Mouse (Mus musculus) liver, embryonic 12.5 days (tissue): ENCODE measurements around the gene Prmt3. TPM values are rescaled to one million over a fixed set of nuclear protein-coding genes. Genes with fewer than 3 reads are reported as not detected.

Source experiments
- ATAC-seq: fragments of 200-750 bp; cut with Nextera tagmentation; 2 replicates; pipeline ENCODE4 v1.8.0; 2017; ENCODE audit warnings: moderate number of reproducible peaks, mild to moderate bottlenecking, moderate library complexity
- H3K27ac ChIP-seq: fragments of 300-500 bp; sonication (generic); 2 replicates; pipeline ENCODE4 v1.5.1; 2016; ENCODE audit warnings: mild to moderate bottlenecking
- H3K27me3 ChIP-seq: fragments of 300-500 bp; sonication (generic); replicated peaks from 2 replicates; pipeline ENCODE4 v1.6.1; 2016; ENCODE audit warnings: mild to moderate bottlenecking, moderate library complexity
- H3K36me3 ChIP-seq: fragments of 300-500 bp; sonication (generic); 2 replicates; pipeline ENCODE4 v1.6.1; 2016; ENCODE audit warnings: mild to moderate bottlenecking, moderate library complexity
- H3K4me1 ChIP-seq: fragments of 300-500 bp; sonication (generic); 2 replicates; pipeline ENCODE4 v1.6.1; 2016
- H3K4me2 ChIP-seq: fragments of 300-500 bp; sonication (generic); 2 replicates; pipeline ENCODE4 v1.6.1; 2016; ENCODE audit warnings: mild to moderate bottlenecking, moderate library complexity
- H3K4me3 ChIP-seq: fragments of 300-500 bp; sonication (generic); 2 replicates; pipeline ENCODE4 v1.5.1; 2016; ENCODE audit warnings: mild to moderate bottlenecking, moderate library complexity
- H3K9ac ChIP-seq: fragments of 300-500 bp; sonication (generic); 2 replicates; pipeline ENCODE4 v1.6.1; 2016; ENCODE audit warnings: mild to moderate bottlenecking, moderate library complexity
- H3K9me3 ChIP-seq: fragments of 300-500 bp; sonication (generic); replicated peaks from 2 replicates; pipeline ENCODE4 v1.6.1; 2016; ENCODE audit warnings: mild to moderate bottlenecking, moderate library complexity
- WGBS: fragments of 180-500 bp; shearing (Covaris S2); methylation state at CpG from one replicate; pipeline ENCODE4 v1.1.7; 2016; ENCODE audit not compliant: insufficient replicate concordance; 5-methylcytosine and 5-hydroxymethylcytosine counted together
- polyA plus RNA-seq: library from polyadenylated mRNA; unstranded; fragments of >200 nt; fragmentation: Nextera tagmentation; extraction: Ambion mirVana; gene quantifications from 2 replicates; pipeline ENCODE4 v1.2.1, GENCODE M21; 2016

The Prmt3 gene
- 46.1 and 48.0 TPM in 2 replicates for polyA plus RNA-seq

- H3K27me3 ChIP-seq, result no peaks in the 10 kb centered on the region
- under 1% methylated on average over 86 of the region's 92 CpGs for WGBS
- H3K4me3 ChIP-seq, result peak within 1 kb of the TSS; percentile 86
- H3K9me3 ChIP-seq, result no peaks in the 10 kb centered on the region
- H3K4me1 ChIP-seq, result peaks cover 28% of the 10 kb centered on the region
- peaks cover 55% of the 10 kb centered on the region for H3K36me3 ChIP-seq
- peak within 1 kb of the TSS; percentile 86 for H3K27ac ChIP-seq
- peak; percentile 85 for ATAC-seq
- peak within 1 kb of the TSS; percentile 99 for H3K4me2 ChIP-seq
- peak within 1 kb of the TSS; percentile 87 for H3K9ac ChIP-seq
Measured at GRCm38 (mm10) chr7:49778114-49778901, at the start of gene Prmt3. Gene Prmt3 (plus strand): TSS chr7:49778346.

GRCm38 (mm10) chr7:49734342-49734741 lies 43.8 kb upstream of the Prmt3 start:
- H3K9ac ChIP-seq, result no peak overlapping the region
- H3K27me3 ChIP-seq, result no peaks in the 10 kb centered on the region; the same call in 1 of the 2 replicates
- no peaks in the 10 kb centered on the region for H3K4me1 ChIP-seq
- H3K4me2 ChIP-seq, result no peak overlapping the region
- no peaks in the 10 kb centered on the region for H3K36me3 ChIP-seq
- no peak overlapping the region for H3K4me3 ChIP-seq
- no peak for ATAC-seq
- H3K9me3 ChIP-seq, result no peaks in the 10 kb centered on the region
- 50% methylated on average over 4 of the region's 4 CpGs for WGBS
- no peak overlapping the region for H3K27ac ChIP-seq

DNA sequence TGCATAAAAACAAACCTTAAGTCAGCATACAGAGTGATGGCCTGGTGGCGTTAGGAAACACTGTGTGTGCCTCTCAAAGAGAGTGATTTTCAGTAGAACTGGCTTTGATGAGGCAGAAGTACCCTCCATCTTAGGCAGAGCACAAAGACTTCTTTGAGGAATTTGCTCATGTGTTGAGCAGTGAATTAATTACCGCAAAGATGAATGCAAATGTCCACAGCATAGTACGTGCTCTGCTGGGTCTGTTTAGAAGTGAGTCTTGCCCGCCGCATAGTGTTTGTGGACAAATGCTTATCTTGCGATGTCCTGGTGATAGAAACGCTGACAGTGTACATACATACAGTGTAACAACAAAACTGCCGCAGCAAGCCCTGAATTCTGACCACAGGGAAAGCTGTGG lies 38.7 kb upstream of the Prmt3 start:
- Histone ChIP-seq H3K9ac (no peak overlapping the region), H3K36me3 (no peaks in the 10 kb centered on the region), H3K4me2 (no peak overlapping the region), H3K4me1 (no peaks in the 10 kb centered on the region), H3K27ac (no peak overlapping the region), H3K9me3 (no peaks in the 10 kb centered on the region), H3K4me3 (no peak overlapping the region), H3K27me3 (no peaks in the 10 kb centered on the region)
- WGBS, result 63% methylated on average over 8 of the region's 8 CpGs
- ATAC-seq, result no peak

DNA sequence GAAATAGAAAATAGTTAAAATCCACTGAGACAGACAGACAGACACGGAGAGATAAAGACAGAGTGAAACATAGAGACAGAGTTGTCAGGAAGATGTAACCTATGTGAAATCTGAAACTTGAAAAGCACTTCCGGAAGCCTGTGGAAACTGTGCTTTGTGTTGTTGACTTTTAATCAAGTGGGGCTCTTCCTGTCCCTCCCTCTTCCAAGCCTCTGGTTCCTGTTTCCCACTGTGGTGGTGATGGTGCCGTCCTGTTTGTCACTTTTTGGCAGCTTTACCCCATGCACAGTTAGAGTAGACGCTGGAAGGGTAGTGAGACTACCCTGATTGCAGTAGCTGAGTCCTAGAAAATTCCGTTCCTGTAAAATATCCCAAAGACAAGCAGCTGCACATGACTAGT lies 36.7 kb upstream of the Prmt3 start:
- Histone ChIP-seq H3K9ac (no peak overlapping the region), H3K4me3 (no peak overlapping the region), H3K27me3 (no peaks in the 10 kb centered on the region), H3K9me3 (no peaks in the 10 kb centered on the region), H3K27ac (no peak overlapping the region), H3K4me2 (no peak overlapping the region), H3K36me3 (no peaks in the 10 kb centered on the region), H3K4me1 (no peaks in the 10 kb centered on the region)
- 10% methylated on average over 5 of the region's 5 CpGs for WGBS
- ATAC-seq, result no peak

GRCm38 (mm10) chr7:49741923-49742322 lies 36.2 kb upstream of the Prmt3 start:
- H3K9me3 ChIP-seq, result no peaks in the 10 kb centered on the region
- H3K4me2 ChIP-seq, result no peak overlapping the region
- 32% methylated on average over 10 of the region's 10 CpGs for WGBS
- H3K27ac ChIP-seq, result no peak overlapping the region
- no peaks in the 10 kb centered on the region for H3K36me3 ChIP-seq
- H3K9ac ChIP-seq, result no peak overlapping the region
- no peaks in the 10 kb centered on the region for H3K27me3 ChIP-seq
- no peak for ATAC-seq
- no peaks in the 10 kb centered on the region for H3K4me1 ChIP-seq
- H3K4me3 ChIP-seq, result no peak overlapping the region

DNA sequence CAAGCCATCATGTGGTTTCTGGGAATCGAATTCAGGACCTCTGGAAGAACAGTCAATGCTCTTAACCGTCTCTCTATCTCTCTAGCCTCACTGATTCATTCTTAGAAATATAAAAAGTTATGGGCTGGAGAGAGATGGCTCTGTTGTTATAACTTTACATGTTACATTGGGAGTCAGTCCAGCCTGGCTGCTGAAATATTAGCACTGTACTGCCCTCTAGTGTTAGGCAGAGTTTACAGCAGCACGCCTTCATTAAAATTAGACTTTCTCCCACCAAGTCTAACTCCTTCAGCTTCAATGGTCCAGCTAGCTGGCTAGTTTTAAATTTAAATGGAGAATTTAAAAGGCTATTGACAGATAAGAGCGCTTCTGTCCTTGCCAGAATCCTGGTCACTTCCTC lies 27.0 kb upstream of the Prmt3 start:
- Histone ChIP-seq H3K36me3 (no peaks in the 10 kb centered on the region), H3K27ac (no peak overlapping the region), H3K4me3 (no peak overlapping the region), H3K9me3 (no peaks in the 10 kb centered on the region), H3K27me3 (peaks cover 17% of the 10 kb centered on the region), H3K4me2 (no peak overlapping the region), H3K4me1 (0 out of 2 replicates have a peak, but pooled peaks cover 11% of the 10 kb centered on the region), H3K9ac (no peak overlapping the region)
- 4% methylated on average over 4 of the region's 4 CpGs for WGBS
- ATAC-seq, result no peak

GRCm38 (mm10) chr7:49752730-49753506 lies 25.2 kb upstream of the Prmt3 start:
- Histone ChIP-seq H3K4me3 (peak overlapping the region; percentile 24; the same call in 1 of the 2 replicates), H3K27ac (no peak overlapping the region), H3K27me3 (peaks cover 23% of the 10 kb centered on the region), H3K4me2 (peak overlapping the region; percentile 56), H3K4me1 (0 out of 2 replicates have a peak, but pooled peaks cover 11% of the 10 kb centered on the region), H3K9ac (no peak overlapping the region), H3K36me3 (no peaks in the 10 kb centered on the region), H3K9me3 (no peaks in the 10 kb centered on the region)
- 23% methylated on average over 25 of the region's 25 CpGs for WGBS
- peak; percentile 38; the same call in 1 of the 2 replicates for ATAC-seq

- no peak overlapping the region for H3K27ac ChIP-seq
- peaks cover 26% of the 10 kb centered on the region for H3K4me1 ChIP-seq
- no peak overlapping the region for H3K9ac ChIP-seq
- no peak for ATAC-seq
- H3K36me3 ChIP-seq, result no peaks in the 10 kb centered on the region
- H3K4me2 ChIP-seq, result no peak overlapping the region
- H3K27me3 ChIP-seq, result peaks cover 23% of the 10 kb centered on the region
- 6% methylated on average over 9 of the region's 9 CpGs for WGBS
- no peaks in the 10 kb centered on the region for H3K9me3 ChIP-seq
- no peak overlapping the region for H3K4me3 ChIP-seq
Measured at GRCm38 (mm10) chr7:49754767-49755166, 23.4 kb upstream of the Prmt3 start.

DNA sequence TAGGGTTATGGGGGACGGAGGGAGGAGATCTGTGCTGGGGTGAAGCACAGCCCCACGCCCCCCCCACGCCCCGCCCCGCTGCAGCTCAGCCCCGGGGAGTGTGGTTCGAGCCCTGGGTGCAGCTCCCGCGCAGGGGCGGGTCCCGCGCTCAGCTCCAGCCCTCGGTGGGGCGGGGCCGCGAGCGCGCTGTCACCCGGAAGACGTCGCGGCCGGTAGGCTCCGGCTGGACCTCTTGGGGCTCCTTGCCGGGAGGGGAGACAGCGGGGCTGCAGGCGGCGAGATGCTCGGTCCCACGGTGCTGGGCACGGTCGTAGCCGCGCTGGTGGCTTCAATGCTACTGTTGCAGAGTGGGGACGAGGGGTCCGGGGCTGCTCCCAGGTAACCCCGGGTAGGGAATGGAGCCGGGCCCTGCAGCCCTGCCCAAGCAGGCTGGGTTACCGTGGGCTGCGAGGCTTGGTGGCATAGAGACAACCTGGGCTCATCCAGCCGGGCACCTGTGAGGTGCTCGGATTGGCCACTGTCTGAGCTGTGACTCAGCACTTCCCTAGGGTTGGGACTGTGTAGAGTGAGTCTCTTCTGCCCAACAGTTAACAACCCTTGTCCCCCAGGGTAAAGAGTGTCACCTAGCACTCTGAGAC lies 19.1 kb upstream of the Prmt3 start, which contains the start of gene Htatip2:
TSS of gene Htatip2 (plus strand) at position 182 of the 638 bp plus-strand sequence.
- peaks cover 22% of the 10 kb centered on the region for H3K36me3 ChIP-seq
- H3K9me3 ChIP-seq, result no peaks in the 10 kb centered on the region
- peak within 1 kb of the TSS; percentile 81 for H3K4me2 ChIP-seq
- WGBS, result under 1% methylated on average over 40 of the region's 42 CpGs
- peak within 1 kb of the TSS; percentile 78 for H3K4me3 ChIP-seq
- H3K4me1 ChIP-seq, result peaks cover 61% of the 10 kb centered on the region
- peak within 1 kb of the TSS; percentile 93 for H3K9ac ChIP-seq
- peaks cover 14% of the 10 kb centered on the region for H3K27me3 ChIP-seq
- peak within 1 kb of the TSS; percentile 92 for H3K27ac ChIP-seq
- peak; percentile 88 for ATAC-seq

DNA sequence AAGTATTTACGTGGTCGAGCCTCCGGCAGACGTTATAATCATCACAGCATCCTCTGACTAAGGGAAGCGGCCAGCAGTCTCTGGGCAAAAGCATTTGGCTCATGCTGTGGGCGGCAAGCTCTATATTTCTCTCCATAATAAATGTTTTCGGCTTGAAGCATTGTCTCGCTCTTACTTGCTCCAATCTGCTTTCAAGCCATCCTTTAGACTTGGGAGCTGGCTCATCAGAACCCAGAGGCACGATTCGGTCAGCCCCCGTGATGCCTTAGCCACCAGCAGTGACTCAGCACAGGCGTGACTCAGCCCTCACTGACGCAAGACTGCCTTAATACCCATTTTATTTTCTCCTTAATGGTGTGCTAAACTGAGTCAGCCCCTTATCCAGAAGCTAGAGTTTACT lies 15.5 kb upstream of the Prmt3 start:
- peak overlapping the region; percentile 21 for H3K4me3 ChIP-seq
- peak overlapping the region; percentile 57 for H3K9ac ChIP-seq
- ATAC-seq, result peak; percentile 57
- H3K27ac ChIP-seq, result peak overlapping the region; percentile 92
- no peaks in the 10 kb centered on the region; the same call in 1 of the 2 replicates for H3K27me3 ChIP-seq
- H3K9me3 ChIP-seq, result no peaks in the 10 kb centered on the region
- WGBS, result 56% methylated on average over 13 of the region's 13 CpGs
- peak overlapping the region; percentile 81 for H3K4me2 ChIP-seq
- peaks cover 55% of the 10 kb centered on the region for H3K36me3 ChIP-seq
- peaks cover 76% of the 10 kb centered on the region for H3K4me1 ChIP-seq

DNA sequence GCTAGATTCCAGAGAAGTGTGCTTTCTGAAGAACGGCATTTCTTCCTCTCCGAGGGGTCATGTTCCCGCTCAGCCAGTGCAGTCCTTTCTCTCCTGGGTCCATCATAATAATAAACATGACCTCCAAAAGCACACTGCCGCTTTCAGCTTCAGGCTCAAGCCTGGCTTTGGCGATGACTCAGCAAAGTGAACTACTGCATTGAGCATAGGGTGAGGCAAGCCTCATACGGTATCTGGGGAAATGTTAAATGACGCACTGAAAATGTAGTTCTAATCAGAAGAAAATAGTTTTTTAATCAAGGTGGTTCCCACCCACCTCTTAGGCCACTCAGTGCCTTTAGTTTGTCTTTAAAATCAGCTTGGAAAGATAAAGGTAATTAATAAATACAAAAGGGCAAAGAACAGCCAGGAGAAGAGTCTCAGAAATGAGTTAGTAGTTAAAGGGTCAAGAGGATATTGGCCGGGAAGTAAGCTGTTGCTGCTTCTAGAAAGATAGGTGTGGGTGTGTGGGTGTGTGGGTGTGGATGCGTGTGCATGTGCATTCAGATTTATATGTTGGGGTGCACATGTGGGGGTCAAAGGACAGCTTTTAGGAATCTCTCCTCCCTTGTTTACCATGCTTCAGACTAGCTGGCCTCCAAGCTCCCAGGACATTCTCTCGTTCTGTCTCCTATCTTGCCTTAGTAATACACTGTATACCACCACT lies 14.0 kb upstream of the Prmt3 start:
- H3K4me1 ChIP-seq, result peaks cover 67% of the 10 kb centered on the region
- WGBS, result 33% methylated on average over 10 of the region's 10 CpGs
- H3K27me3 ChIP-seq, result no peaks in the 10 kb centered on the region
- H3K4me3 ChIP-seq, result peak overlapping the region; percentile 17; the same call in 1 of the 2 replicates
- no peaks in the 10 kb centered on the region for H3K9me3 ChIP-seq
- H3K4me2 ChIP-seq, result peak overlapping the region; percentile 81
- H3K36me3 ChIP-seq, result peaks cover 67% of the 10 kb centered on the region
- ATAC-seq, result peak; percentile 78
- H3K27ac ChIP-seq, result peak overlapping the region; percentile 92
- H3K9ac ChIP-seq, result peak overlapping the region; percentile 58
